Mouse (Mus musculus): ENCODE measurements around the gene Atf7ip.
A peak's percentile ranks its signal among the peaks of the same experiment; 100 is the strongest.

The Atf7ip gene

DNA sequence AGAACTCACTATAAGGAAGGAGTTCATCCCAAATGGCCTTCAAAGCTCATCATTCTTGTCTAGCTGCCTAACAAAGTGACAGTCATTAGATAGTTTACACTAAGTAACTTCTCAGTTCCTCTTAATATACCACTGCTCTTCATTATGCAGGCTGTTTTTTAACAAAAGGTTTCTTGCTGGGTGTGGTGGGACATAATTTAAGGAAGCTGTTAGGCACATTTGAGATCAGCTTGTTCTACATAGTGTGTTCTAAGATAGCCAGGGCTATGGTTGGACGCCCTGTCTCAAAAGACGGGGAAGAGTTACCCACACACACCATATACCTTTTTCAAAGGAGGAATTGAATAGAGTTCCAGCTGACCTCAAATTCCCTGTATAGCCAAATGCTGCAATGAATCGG lies 21.9 kb upstream of the Atf7ip start:
- ATAC-seq (ENCODE audit: insufficient number of reproducible peaks, low FRiP score, low TSS enrichment) = no peak

DNA sequence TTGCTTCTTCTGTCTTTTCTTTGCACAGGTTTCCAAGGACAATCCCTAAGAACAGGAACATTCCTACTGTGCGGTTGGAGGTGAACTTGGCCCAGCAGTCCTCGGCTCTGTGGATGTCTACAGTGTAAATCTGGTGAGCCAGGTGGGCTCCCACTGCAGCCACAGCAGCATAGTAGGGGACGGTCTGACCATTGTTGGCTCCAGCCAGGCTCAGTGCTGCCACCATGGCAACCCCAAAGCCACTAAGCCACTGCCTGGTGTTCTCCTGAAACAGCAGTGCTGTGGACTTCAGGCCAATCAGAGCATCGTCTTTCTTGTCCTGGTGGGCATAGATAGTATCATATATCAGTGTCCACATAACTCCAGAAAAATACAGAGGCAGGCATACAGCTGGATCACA lies 19.8 kb upstream of the Atf7ip start:
- ATAC-seq (ENCODE audit: insufficient number of reproducible peaks, low FRiP score, low TSS enrichment) = no peak

DNA sequence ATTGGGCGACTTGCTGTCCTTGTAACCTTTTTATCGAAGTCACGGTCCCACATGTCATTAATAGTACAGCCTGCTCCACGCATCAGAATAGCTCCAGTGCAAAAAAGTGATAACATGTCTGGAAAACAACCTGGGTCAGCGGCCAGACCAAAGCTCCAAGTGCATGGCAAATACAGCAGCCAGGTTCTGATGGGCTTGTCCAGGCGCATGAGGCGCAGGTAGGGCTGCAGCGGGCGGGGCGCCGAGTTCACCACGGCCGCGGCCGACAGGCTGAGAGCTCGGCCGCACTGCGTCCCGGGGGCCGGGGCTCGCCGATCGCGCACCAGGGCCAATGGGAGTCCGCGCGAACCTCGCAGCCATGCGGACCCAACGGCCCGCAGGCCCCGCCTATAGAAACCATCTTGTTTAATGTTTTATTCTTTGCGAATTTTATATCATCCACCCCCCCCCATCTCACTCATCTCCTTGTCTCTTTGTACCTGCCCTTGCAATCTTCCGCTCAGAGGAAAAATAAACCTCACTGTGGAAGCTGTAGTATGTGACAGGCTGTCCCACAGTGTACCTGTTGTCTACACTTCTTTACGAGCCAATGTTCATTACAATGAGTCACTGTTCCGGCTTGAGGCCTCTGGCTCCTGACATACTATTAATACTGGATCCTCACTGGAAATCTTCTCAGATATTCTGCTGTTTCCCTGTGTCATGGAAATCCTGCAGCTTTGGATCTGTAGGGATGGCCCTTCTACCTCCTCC lies 19.0 kb upstream of the Atf7ip start:
- ATAC-seq (ENCODE audit: insufficient number of reproducible peaks, low FRiP score, low TSS enrichment) = 0 out of 2 replicates have a peak, but pooled peaks have one; percentile 66

DNA sequence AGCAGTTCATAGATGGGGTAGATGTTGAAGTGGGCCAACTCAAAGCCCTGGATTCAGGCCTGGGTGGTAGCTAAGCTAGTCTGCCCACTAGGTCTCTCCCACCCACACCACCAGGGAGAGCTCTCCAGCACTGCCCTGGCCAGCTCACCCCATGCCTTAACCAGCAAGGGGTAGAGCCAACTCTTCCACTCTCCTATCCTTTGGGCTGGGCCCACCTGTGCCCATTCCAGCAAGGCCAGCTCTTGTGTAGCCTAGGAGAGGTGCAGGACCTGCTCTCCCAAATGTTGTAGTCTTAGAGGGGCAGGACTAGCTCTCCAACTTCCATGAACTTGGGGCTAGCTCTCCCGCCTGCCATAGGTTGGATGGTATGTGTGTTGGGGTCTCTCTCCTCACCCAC lies 18.4 kb upstream of the Atf7ip start:
- no peak for ATAC-seq (ENCODE audit: insufficient number of reproducible peaks, low FRiP score, low TSS enrichment)

DNA sequence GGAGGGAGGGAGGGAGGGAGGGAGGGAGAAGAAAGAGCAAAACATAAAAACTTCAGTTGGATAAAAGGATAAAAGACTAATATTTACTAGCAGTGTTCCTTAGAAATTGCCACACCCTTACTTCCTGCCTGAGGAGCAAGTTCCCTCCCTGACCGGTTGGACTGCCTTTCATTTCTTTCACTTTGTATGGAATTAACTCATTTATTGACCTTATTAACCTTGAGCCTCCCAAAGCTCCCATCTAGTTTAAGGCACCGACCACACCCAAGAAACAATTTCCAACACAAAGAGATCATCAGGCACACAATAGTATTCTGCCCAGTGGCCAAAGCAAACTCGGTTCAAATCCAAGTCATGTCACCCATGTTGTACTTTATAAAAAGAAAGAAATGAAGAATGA lies 16.1 kb upstream of the Atf7ip start:
- no peak for ATAC-seq (ENCODE audit: insufficient number of reproducible peaks, low FRiP score, low TSS enrichment)

DNA sequence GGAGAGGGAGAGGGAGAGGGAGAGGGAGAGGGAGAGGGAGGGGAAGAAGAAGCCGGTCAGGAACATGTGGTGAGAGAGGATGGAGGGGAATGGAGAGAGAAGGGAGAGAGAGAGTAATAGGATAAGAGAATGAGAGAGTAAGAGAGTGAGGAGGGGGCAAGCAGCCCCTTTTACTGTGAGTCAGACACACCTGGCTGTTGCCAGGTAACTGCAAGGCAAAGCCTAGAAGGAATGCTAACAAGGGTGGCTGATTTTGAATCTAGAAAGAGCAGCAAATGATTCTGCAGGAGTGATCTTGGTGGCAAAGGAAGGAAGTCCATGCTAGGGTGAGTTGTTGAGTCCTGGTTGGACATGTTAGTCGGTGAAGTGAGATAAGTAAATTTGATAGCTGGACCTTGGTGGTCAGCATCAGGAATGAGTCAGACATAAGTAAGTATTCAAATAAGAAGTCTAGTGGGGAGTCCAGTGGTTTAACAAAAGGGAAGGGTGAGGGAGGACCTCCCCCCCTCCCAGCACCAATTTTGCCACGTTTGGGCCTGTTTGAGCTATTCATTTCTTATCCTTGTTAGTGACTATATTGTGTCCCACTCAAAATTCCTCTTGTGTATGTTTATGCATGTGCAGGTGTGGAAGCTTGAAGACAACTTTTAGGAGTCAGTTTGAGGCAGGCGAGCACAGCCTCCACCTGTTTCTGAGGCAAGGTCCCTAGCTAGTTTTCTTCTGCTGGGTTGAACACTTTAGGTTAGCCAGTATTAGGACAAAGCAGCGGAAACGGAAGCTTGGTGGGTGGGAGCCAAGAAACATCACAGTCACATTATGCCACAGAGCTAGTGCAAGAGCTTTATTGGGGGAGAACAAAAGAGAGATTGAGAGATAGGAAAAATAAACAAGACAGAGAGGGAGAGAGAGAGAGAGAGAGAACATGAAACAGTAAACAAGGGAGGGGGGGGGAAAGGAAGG lies 15.2 kb upstream of the Atf7ip start:
- ATAC-seq (ENCODE audit: insufficient number of reproducible peaks, low FRiP score, low TSS enrichment) = no peak

DNA sequence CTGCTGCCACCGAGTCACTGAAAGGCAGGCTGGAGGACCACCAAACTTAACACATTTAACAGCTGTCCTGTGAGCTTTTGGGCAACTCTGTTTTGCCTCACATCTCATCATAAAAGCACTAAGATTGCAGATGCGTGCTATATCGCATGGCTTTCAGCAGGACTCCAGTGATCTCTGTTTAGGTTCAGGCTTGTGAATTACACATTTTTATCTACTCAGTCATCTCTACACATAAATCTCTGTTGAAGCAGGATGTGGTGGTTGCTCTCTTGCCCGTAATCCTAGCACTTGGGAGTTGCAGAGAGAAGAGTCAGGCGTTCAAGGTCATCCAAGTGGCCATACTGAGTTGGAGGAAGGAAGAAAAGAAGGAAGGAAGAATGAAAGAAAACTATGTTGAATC lies 14.3 kb upstream of the Atf7ip start:
- no peak for ATAC-seq (ENCODE audit: insufficient number of reproducible peaks, low FRiP score, low TSS enrichment)

DNA sequence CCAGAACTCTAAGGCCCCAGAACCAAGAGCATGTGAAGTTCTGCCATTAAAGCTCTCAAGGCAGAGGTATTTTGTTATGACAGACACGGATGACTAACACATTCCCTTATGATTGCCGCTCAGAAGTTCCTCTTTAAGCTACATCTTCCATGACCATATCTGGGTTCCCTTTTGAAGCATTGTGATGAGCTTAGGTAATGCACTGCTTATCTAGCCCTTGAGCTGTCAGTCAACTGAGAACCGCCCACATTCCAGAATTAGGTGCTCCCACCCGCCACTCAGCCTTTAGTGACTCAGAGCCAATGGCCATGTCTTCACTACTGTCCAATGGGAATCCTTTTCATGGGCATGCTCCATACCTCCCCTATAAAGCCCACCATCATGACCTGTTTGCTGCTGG lies 13.7 kb upstream of the Atf7ip start:
- no peak for ATAC-seq (ENCODE audit: insufficient number of reproducible peaks, low FRiP score, low TSS enrichment)

DNA sequence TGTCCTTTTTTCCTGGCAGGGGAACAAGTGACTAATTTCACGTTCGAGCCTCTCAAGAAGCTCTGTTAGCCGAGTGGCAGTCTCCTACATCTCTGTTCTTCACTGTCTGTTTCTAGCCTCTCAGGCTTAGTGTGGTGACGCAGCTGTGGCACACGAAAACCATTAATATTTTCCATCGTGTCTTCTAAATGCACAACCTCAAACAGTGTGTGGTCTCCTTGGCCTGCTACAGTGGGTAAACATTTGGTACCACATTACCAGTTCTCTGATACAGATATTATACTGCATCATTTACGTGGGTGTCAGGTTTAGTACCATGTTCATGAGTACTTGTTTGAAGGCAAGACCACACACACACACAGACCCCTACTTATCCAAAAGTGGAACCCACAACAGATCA lies 12.5 kb upstream of the Atf7ip start:
- ATAC-seq (ENCODE audit: insufficient number of reproducible peaks, low FRiP score, low TSS enrichment) = no peak

DNA sequence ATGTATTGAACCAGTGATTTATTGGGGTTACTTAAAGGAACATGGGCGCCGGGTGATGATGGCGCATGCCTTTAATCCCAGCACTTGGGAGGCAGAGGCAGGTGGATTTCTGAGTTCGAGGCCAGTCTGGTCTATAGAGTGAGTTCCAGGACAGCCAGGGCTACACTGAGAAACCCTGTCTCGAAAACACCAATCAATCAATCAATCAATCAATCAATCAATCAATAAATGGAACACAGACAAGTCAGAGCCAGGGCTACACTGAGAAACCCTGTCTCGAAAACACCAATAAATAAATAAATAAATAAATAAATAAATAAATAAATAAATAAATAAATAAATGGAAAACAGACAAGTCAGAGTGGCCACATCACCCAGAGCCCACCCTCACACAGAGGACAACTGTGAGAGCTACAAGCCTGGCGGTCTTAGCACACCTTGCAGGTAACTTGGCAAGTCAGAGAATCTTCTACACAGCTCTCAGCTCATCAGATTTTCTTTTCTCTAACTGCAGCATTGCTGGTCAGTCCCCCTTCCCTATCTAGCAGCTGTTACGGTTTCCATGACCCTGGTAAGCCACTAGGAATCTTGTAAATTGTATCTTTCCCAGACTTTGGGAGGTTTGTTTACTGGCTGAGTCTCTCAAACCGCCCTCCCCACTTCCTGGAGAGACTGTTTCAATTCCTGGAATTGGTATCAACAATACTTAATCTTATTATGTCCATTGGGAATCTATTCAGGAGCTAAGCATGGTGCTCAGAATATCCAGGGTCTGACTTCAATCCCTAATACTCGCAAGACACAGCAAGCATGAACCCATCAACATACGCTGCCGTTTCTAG lies 11.8 kb upstream of the Atf7ip start:
- no peak for ATAC-seq (ENCODE audit: insufficient number of reproducible peaks, low FRiP score, low TSS enrichment)

DNA sequence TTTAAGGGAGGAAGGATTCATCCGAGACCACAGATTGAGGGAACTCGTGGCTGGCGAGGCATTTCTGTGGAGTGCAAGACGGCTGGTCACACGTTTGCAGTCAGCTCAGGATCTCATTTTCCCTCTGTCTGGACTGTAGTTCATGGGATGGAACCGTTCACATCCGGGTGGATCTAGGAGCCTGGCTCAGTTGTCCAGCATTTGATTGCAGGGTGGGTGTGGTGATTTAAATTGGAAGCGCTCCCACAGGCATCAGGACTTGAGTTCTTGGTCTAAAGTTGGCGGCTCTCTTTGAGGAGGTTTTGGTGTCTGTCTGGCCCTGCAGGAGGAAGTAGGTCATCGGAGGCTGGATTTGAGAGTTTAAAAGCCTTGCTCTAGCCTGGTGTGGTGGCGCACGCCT lies 10.9 kb upstream of the Atf7ip start:
- ATAC-seq (ENCODE audit: insufficient number of reproducible peaks, low FRiP score, low TSS enrichment) = no peak

DNA sequence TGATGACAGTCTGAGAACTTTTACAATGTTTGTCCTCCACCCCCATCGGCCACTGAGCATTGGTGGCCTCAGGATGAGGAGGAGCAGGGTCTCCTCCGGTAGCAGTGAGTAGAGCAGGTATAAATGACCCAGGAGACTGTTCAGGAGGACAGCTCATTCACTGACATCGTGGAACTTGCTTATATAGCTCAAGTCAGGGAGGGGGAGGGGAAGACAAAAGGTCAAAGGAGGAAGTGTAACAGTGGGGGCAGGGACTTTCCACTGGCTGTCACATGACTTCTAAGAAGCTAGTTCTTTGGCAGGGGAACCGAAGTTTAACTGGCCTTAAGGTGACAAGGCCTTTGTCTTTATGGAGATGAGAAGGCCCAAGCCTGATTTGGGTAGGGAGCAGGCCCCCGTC lies 8.2 kb upstream of the Atf7ip start:
- ATAC-seq (ENCODE audit: insufficient number of reproducible peaks, low FRiP score, low TSS enrichment) = no peak

DNA sequence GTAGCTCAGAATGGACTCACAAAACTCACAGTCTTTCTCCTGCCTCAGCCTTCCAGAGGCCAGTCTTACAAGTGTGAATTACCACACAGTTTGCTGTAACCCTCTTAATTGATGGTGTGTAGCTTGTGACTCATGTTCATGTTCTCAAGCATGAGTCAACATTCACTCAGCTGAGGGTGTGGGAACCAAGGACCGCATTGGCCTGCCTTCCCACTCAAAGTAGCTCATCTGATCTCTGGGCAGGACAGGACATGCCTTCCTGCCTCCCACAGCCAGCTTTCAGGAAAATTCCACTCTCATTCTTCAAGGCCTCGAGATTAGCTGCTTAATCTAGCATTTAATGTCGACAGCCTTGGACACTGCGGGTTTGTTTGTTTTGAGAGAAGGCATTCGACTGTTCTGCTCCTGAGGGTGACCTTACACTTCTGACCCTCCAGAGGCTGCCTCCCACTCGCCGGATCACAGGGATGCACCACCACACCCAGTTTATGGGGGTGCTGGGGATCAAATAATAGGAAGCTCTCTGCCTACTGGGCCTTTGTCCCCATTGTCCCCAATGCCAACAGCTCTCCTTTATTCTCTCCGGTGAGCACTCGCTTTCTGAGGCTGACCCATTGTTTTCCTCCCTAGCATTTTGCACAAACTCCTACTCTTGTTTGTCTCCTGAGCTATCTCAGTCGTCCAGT lies 6.5 kb upstream of the Atf7ip start:
- ATAC-seq (ENCODE audit: insufficient number of reproducible peaks, low FRiP score, low TSS enrichment) = no peak

DNA sequence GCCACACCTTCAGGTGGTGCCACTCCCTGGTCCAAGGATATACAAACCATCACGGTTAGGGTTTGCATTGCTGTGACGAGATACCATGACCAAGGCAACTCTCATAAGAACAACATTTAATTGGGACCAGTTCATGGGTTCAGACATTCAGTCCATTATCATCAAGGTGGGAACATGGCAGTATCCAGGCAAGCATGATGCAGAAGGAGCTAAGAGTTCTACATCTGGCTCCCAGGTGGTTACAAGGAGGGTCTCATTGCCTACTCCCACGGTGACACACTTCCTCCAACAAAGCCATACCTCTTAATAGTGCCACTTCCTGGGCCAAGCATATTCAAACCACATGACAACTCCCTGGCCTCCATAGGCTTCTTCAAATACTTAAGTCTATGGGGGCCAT lies 2.7 kb downstream of the Atf7ip start:
- ATAC-seq (ENCODE audit: insufficient number of reproducible peaks, low FRiP score, low TSS enrichment) = no peak

DNA sequence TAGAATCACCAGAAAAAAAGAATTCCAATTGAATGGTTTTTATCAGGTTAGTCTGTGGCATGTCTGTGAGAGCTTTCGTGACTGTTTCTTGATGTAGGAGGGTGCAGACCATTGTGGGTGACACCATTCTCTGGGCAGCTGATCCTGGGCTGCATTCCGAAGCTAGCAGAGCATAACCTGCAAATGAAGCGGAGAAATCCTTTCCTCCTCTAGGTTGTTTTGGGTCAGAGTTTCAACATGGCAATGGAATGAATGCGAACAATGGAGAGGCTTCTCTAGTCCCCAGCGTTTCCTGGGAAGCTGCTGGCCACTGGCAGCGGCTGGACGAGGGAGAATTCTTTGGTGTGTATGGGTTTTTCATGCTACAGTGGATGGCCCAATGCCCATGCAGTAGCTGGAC lies 5.0 kb downstream of the Atf7ip start:
- no peak for ATAC-seq (ENCODE audit: insufficient number of reproducible peaks, low FRiP score, low TSS enrichment)

DNA sequence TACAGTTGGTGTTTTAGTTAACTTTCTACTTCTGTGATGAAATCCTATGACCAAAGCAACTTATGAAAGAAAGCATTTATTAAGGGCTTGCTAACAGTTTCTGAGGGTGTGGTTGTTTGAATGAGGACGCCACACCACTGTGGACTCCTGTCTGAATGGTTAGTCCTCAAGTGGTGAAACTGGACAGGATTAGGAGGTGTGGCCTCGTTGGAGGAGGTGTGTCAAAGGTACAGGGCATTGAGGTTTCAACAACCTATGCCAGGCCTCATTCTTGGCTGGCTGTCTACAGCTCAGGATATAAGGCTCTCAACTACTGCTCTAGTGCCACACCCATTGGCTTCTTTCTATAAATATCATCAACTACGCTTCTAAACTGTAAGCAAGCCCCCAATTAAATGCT lies 6.4 kb downstream of the Atf7ip start:
- ATAC-seq (ENCODE audit: insufficient number of reproducible peaks, low FRiP score, low TSS enrichment) = no peak

DNA sequence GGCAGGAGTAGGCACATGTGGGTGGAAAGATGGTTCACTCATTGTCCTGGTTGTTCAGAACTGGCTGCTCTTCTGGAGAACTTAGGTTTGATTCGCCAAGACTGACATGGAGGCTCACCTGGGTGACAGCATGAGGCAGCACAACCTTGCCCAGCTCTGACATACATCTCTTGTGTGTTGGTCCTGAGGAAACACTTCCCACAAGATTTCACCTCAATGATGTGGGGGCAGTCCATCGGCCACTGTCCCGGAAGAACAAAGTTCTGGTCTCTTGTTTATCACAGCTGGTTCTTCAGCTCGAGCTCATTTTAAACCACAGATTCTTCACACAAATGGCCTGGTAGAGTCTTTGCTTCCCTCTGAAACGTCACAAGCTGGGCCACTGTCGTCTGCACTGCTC lies 10.7 kb downstream of the Atf7ip start:
- ATAC-seq (ENCODE audit: insufficient number of reproducible peaks, low FRiP score, low TSS enrichment) = no peak

DNA sequence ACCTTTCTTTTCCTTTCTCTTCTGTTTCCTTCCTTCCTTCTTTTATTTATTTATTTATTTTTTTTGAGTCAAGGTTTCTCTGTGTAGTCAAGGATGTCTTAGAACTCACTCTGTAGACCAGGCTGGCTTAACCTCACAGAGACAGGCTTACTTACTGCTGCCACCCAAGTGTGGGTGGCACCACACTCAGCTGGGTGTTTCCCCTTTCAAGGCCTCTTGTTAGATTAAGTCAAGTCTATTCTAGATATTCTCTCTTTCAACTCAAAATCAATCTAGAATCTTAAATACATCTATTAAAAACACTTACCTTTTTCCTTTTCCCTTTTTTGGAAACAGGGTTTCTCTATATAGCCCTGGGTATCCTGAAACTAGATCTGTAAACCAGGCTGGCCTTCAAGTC lies 11.3 kb downstream of the Atf7ip start:
- no peak for ATAC-seq (ENCODE audit: insufficient number of reproducible peaks, low FRiP score, low TSS enrichment)

DNA sequence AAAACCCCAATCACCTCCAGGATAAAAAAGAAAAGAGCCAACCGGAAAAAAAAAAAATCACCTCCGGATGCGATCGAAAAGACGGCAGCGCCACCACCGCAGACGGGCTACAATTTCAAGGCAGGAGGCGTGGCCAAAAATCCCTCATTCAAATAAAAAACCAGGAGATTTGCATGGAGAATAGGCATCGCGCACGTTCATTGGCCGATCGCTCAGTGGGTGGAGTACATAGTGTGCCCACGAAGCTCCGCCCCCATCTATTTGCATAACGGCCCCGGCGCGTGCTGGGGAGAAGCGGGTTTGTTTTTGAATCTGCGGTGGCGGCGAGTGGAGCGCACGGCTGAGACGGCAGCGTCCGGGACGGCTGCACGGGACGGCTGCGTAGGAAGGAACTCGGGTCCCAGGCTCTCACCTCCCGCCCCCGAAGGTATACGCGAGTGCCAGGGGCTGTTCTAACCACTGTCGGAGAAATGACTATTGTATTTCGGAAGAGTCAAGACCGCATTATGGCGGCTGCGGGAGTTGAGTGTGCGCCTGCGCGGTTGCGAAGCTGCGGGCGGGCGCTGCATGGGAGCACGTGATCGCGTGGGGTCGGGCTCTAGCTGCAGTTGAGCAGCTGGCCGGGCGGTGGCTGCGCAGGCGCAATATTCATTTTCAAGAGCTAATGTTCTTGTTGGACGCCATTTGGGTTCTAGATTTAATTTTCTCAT lies 12.7 kb downstream of the Atf7ip start:
- ATAC-seq (ENCODE audit: insufficient number of reproducible peaks, low FRiP score, low TSS enrichment) = peak; percentile 97

DNA sequence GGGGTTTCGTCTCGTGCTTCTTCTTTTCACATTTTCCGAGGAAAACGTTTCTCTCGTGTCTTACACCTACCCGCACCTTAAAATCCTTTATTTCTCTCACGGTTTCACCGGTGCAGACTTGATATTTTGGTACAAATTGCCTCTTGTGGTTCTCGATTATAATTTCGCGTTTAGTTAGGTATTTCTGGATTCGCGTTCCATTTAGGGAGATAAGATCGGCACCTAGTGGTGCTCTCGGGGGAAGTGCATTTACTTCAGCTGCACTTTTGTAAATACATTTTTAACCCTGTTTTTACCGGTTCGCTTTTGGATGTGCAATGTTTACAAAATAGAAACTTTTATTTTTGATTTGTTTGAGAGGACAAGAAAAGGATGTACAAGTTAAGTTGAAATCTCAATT lies 13.3 kb downstream of the Atf7ip start:
- no peak for ATAC-seq (ENCODE audit: insufficient number of reproducible peaks, low FRiP score, low TSS enrichment)

Measured in cerebellum, adult (tissue).